Mouse (Mus musculus) liver, embryonic 14.5 days (tissue): ENCODE data around the gene Mcm2.

Experiments used
- CTCF ChIP-seq: IDR thresholded peaks from 2 replicates; pipeline ENCODE4 v1.5.1; 2016; ENCODE audit warnings: antibody characterized with exemption, low read depth, control low read depth
- EP300 ChIP-seq: IDR thresholded peaks from 2 replicates; pipeline ENCODE4 v1.6.1; 2016; ENCODE audit warnings: antibody characterized with exemption, low read depth

- TF ChIP-seq EP300 (no peak), CTCF (no peak)
Measured at GRCm38 (mm10) chr6:88899086-88899485, 506 bp upstream of the Mcm2 start.
